Mouse (Mus musculus): ENCODE results near the gene Ccdc171. TPM values are rescaled to one million over a fixed set of nuclear protein-coding genes. Genes with fewer than 3 reads are reported as not detected.

Gene Ccdc171
- total and polyA plus RNA-seq, 2 experiments from 2014 or later: 0.46 to 1.2 TPM

DNA sequence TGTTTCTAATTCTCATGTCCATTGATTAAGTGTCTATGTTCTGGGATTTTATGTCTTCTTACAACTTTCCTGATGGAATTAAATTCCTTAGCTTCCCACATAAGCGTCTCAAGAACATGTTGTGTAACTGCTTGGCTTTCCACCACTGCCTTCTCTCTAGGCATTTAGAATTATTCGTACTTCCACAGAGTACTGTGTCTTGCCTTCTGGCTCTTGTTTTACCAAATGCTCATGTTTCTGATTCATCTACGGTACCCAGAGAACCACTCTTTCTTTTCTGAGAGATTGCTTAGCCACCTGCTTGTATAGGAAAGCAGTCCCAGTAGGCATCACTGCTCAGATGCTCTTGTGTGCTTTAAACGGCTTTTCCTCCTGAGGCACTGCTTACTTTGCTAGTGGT lies 151.1 kb downstream of the Ccdc171 start:
- DNase-seq (ENCODE audit: low spot score) (no peak), ATAC-seq (ENCODE audit: insufficient read depth, low read depth) (no peak)
- Histone ChIP-seq H3K27ac (ENCODE audit: low read depth) (no peak overlapping the region), H3K4me2 (ENCODE audit: low read depth, low read length) (no peak overlapping the region), H3K36me3 (replicated peaks; ENCODE audit: control insufficient read depth, insufficient read depth, low read length) (no peaks in the 10 kb centered on the region), H3K9ac (replicated peaks; ENCODE audit: low read depth, low read length) (no peak overlapping the region), H3K4me3 (ENCODE audit: low read depth, low read length) (no peak overlapping the region), H3K9me3 (replicated peaks; ENCODE audit: control insufficient read depth, low read length) (0 out of 2 replicates have a peak, but pooled peaks cover 6% of the 10 kb centered on the region), H3K4me1 (ENCODE audit: control insufficient read depth, insufficient read depth) (no peaks in the 10 kb centered on the region), H3K27me3 (ENCODE audit: control insufficient read depth, insufficient read depth, low read length) (no peaks in the 10 kb centered on the region)
- WGBS: 82% methylated on average over 4 of the region's 4 CpGs
- no peak for TF ChIP-seq EP300 (IDR thresholded peaks at IDR 0.05; ENCODE audit: low read depth)
- no peak for TF ChIP-seq CTCF (IDR thresholded peaks at IDR 0.05; ENCODE audit: low read depth)

DNA sequence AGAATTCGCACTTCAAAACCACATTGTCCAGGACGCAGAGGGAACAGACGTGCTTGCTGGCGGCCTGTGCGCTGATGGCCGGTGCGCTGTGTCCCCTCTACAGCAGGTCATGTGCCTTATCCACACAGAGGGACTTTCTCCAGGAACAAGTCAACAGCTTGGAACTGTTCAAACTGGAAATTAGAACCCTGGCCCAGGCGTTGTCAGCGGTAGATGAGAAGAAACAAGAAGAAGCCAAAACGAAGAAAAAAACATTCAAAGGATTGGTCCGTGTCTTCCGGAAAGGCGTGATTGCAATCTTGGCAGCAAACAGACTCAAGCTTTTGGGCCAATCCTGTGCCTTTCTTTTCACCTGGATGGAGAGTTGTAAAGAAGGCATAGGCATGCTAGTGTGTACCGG lies 155.7 kb downstream of the Ccdc171 start:
- H3K9ac ChIP-seq (replicated peaks; ENCODE audit: low read depth, low read length): no peak overlapping the region
- 0 out of 2 replicates have a peak, but pooled peaks cover under 1% of the 10 kb centered on the region for H3K9me3 ChIP-seq (replicated peaks; ENCODE audit: control insufficient read depth, low read length)
- no peak for ATAC-seq (ENCODE audit: insufficient read depth, low read depth)
- no peak overlapping the region for H3K4me3 ChIP-seq (ENCODE audit: low read depth, low read length)
- DNase-seq (ENCODE audit: low spot score): no peak
- H3K36me3 ChIP-seq (replicated peaks; ENCODE audit: control insufficient read depth, insufficient read depth, low read length): no peaks in the 10 kb centered on the region
- H3K4me2 ChIP-seq (ENCODE audit: low read depth, low read length): no peak overlapping the region
- no peak overlapping the region for H3K27ac ChIP-seq (ENCODE audit: low read depth)
- H3K27me3 ChIP-seq (ENCODE audit: control insufficient read depth, insufficient read depth, low read length): no peaks in the 10 kb centered on the region
- WGBS: 81% methylated on average over 14 of the region's 14 CpGs
- H3K4me1 ChIP-seq (ENCODE audit: control insufficient read depth, insufficient read depth): no peaks in the 10 kb centered on the region
- no peak for TF ChIP-seq EP300 (IDR thresholded peaks at IDR 0.05; ENCODE audit: low read depth)
- TF ChIP-seq CTCF (IDR thresholded peaks at IDR 0.05; ENCODE audit: low read depth): no peak

DNA sequence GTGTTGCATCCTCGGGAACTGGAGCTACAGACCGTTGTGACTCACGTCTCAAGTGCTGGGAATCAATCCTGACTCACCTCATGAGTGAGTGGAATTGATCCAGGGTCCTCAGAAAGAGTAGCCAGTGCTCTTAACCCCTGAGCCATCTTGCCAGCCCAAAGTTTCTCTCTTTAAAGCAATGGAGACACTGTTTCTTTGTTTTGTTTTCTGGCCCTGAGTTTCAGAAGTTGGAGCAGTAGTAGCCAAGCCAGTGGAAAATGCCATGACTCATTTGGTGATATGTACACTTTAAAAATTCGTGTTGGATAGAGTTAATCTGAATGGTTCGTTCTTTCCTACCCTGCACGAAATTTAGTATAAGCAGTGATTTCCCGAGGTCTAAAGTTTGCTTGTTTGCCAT lies 157.5 kb downstream of the Ccdc171 start:
- no peak overlapping the region for H3K4me2 ChIP-seq (ENCODE audit: low read depth, low read length)
- TF ChIP-seq EP300 (IDR thresholded peaks at IDR 0.05; ENCODE audit: low read depth): no peak
- no peak for TF ChIP-seq CTCF (IDR thresholded peaks at IDR 0.05; ENCODE audit: low read depth)
- DNase-seq (ENCODE audit: low spot score) (no peak), ATAC-seq (ENCODE audit: insufficient read depth, low read depth) (no peak)
- H3K27me3 ChIP-seq (ENCODE audit: control insufficient read depth, insufficient read depth, low read length): no peaks in the 10 kb centered on the region
- H3K9ac ChIP-seq (replicated peaks; ENCODE audit: low read depth, low read length): no peak overlapping the region
- no peak overlapping the region for H3K27ac ChIP-seq (ENCODE audit: low read depth)
- H3K36me3 ChIP-seq (replicated peaks; ENCODE audit: control insufficient read depth, insufficient read depth, low read length): no peaks in the 10 kb centered on the region
- H3K9me3 ChIP-seq (replicated peaks; ENCODE audit: control insufficient read depth, low read length): no peaks in the 10 kb centered on the region
- no peak overlapping the region for H3K4me3 ChIP-seq (ENCODE audit: low read depth, low read length)
- WGBS: 74% methylated on average over 7 of the region's 7 CpGs
- no peaks in the 10 kb centered on the region for H3K4me1 ChIP-seq (ENCODE audit: control insufficient read depth, insufficient read depth)

DNA sequence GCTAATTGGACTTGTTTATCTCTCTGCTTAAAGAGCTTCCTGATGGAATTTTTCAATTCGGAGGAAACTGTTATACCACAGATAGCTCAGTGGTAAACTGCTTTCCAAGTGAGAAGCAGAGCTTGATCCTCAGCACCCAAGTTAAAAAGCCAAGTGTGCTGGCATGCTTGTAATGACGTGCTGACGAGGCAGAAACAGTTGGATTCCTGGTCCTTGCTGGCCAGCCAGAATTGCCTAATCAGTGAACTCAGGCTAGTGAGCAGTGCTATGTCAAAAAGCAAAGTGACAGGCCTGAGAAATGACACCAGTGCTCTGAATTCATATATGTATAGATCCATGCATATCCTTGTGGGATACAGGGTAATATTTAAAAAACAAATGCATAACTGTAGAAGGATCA lies 174.8 kb downstream of the Ccdc171 start:
- DNase-seq (ENCODE audit: low spot score) (no peak), ATAC-seq (ENCODE audit: insufficient read depth, low read depth) (no peak)
- H3K27me3 ChIP-seq (ENCODE audit: control insufficient read depth, insufficient read depth, low read length): no peaks in the 10 kb centered on the region
- no peak overlapping the region for H3K4me3 ChIP-seq (ENCODE audit: low read depth, low read length)
- H3K9me3 ChIP-seq (replicated peaks; ENCODE audit: control insufficient read depth, low read length): no peaks in the 10 kb centered on the region
- WGBS: 22% methylated on average over 3 of the region's 3 CpGs
- no peak overlapping the region for H3K27ac ChIP-seq (ENCODE audit: low read depth)
- TF ChIP-seq EP300 (IDR thresholded peaks at IDR 0.05; ENCODE audit: low read depth) (no peak), CTCF (IDR thresholded peaks at IDR 0.05; ENCODE audit: low read depth) (no peak)
- H3K4me2 ChIP-seq (ENCODE audit: low read depth, low read length): no peak overlapping the region
- no peaks in the 10 kb centered on the region for H3K4me1 ChIP-seq (ENCODE audit: control insufficient read depth, insufficient read depth)
- H3K36me3 ChIP-seq (replicated peaks; ENCODE audit: control insufficient read depth, insufficient read depth, low read length): no peaks in the 10 kb centered on the region
- no peak overlapping the region for H3K9ac ChIP-seq (replicated peaks; ENCODE audit: low read depth, low read length)

DNA sequence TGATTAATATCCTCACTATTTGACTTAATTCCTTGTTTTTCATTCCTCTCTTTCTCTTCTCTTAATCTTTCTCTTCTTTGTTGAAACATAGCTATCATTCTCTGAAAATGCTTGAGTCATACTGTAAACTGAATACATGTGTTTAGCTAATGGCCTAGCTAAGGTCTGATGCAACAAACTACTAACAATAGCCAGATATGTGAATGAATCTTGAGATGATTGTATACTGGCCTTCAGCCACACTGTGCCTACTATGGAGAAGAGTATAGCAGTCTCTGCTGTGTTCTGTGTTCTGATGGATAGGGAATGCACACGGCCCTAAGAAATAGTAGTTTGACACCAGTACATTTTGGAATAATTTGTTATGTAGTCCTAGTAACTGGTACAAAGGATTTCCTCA lies 191.7 kb downstream of the Ccdc171 start:
- Histone ChIP-seq H3K9me3 (replicated peaks; ENCODE audit: control insufficient read depth, low read length) (no peaks in the 10 kb centered on the region), H3K4me2 (ENCODE audit: low read depth, low read length) (no peak overlapping the region), H3K36me3 (replicated peaks; ENCODE audit: control insufficient read depth, insufficient read depth, low read length) (no peaks in the 10 kb centered on the region), H3K9ac (replicated peaks; ENCODE audit: low read depth, low read length) (no peak overlapping the region), H3K4me3 (ENCODE audit: low read depth, low read length) (no peak overlapping the region), H3K27ac (ENCODE audit: low read depth) (no peak overlapping the region), H3K4me1 (ENCODE audit: control insufficient read depth, insufficient read depth) (no peaks in the 10 kb centered on the region), H3K27me3 (ENCODE audit: control insufficient read depth, insufficient read depth, low read length) (no peaks in the 10 kb centered on the region)
- ATAC-seq (ENCODE audit: insufficient read depth, low read depth) (no peak), DNase-seq (ENCODE audit: low spot score) (no peak)
- WGBS: 81% methylated on average over 1 of the region's 1 CpGs
- TF ChIP-seq CTCF (IDR thresholded peaks at IDR 0.05; ENCODE audit: low read depth) (no peak), EP300 (IDR thresholded peaks at IDR 0.05; ENCODE audit: low read depth) (no peak)

DNA sequence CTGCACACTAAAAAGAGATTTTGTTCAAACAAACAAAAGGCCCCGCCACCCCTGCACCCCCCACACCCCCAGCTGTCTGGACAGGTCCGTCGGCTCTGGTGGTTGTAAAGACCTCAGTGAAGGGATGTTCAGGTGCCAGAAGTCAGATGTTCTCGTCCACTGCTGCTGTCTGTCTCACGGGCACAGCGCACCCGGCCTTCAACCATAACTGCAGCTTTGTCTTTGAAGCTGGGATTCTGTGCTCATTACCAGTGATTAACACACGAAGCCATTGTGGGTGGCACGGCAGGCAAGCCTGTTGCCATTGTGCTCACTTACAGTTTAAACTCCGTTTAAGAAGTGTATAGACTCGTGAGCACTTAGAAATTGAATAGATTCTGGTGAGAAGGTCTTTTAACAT lies 194.5 kb downstream of the Ccdc171 start:
- Histone ChIP-seq H3K4me1 (ENCODE audit: control insufficient read depth, insufficient read depth) (no peaks in the 10 kb centered on the region), H3K36me3 (replicated peaks; ENCODE audit: control insufficient read depth, insufficient read depth, low read length) (no peaks in the 10 kb centered on the region), H3K4me2 (ENCODE audit: low read depth, low read length) (no peak overlapping the region), H3K27me3 (ENCODE audit: control insufficient read depth, insufficient read depth, low read length) (no peaks in the 10 kb centered on the region), H3K4me3 (ENCODE audit: low read depth, low read length) (no peak overlapping the region), H3K9ac (replicated peaks; ENCODE audit: low read depth, low read length) (no peak overlapping the region), H3K27ac (ENCODE audit: low read depth) (no peak overlapping the region), H3K9me3 (replicated peaks; ENCODE audit: control insufficient read depth, low read length) (no peaks in the 10 kb centered on the region)
- ATAC-seq (ENCODE audit: insufficient read depth, low read depth) (no peak), DNase-seq (ENCODE audit: low spot score) (no peak)
- 82% methylated on average over 11 of the region's 11 CpGs for WGBS
- no peak for TF ChIP-seq CTCF (IDR thresholded peaks at IDR 0.05; ENCODE audit: low read depth)
- no peak for TF ChIP-seq EP300 (IDR thresholded peaks at IDR 0.05; ENCODE audit: low read depth)
